Mouse (Mus musculus) liver, embryonic 11.5 days (tissue): ENCODE results near the gene Fli1. TPM values are rescaled to one million over a fixed set of nuclear protein-coding genes. Genes with fewer than 3 reads are reported as not detected.

Experiments used
- ATAC-seq: fragments of 200-750 bp; cut with Nextera tagmentation; replicated peaks from 2 replicates; pipeline ENCODE4 v1.8.0; 2017; ENCODE audit warnings: moderate number of reproducible peaks, mild to moderate bottlenecking, moderate TSS enrichment, moderate library complexity; ENCODE audit not compliant: low FRiP score
- DNase-seq: peaks from one replicate; pipeline ENCODE4 v3.0.0-alpha.2; 2017; ENCODE audit warnings: low spot score
- H3K27ac ChIP-seq: fragments of 300-500 bp; sonication (generic); 2 replicates; pipeline ENCODE4 v1.5.1; 2014; ENCODE audit warnings: mild to moderate bottlenecking, low read depth, low read length, control low read depth
- H3K27me3 ChIP-seq: fragments of 300-500 bp; sonication (generic); replicated peaks from 2 replicates; pipeline ENCODE4 v1.6.1; 2014; ENCODE audit warnings: low read length, mixed read lengths; ENCODE audit not compliant: control insufficient read depth, insufficient read depth
- H3K36me3 ChIP-seq: fragments of 300-500 bp; sonication (generic); 2 replicates; pipeline ENCODE4 v1.6.1; 2014; ENCODE audit warnings: mild to moderate bottlenecking, low read length, moderate library complexity, mixed read lengths; ENCODE audit not compliant: control insufficient read depth, insufficient read depth
- H3K4me1 ChIP-seq: fragments of 300-500 bp; sonication (generic); replicated peaks from 2 replicates; pipeline ENCODE4 v1.6.1; 2014; ENCODE audit warnings: low read length, mixed read lengths; ENCODE audit not compliant: control insufficient read depth, insufficient read depth
- H3K4me2 ChIP-seq: fragments of 300-500 bp; sonication (generic); 2 replicates; pipeline ENCODE4 v1.6.1; 2014; ENCODE audit warnings: mild to moderate bottlenecking, control low read depth, moderate library complexity
- H3K4me3 ChIP-seq: fragments of 300-500 bp; sonication (generic); 2 replicates; pipeline ENCODE4 v1.5.1; 2014; ENCODE audit warnings: low read depth, low read length, control low read depth
- H3K9ac ChIP-seq: fragments of 300-500 bp; sonication (generic); 2 replicates; pipeline ENCODE4 v1.6.1; 2014; ENCODE audit warnings: low read depth, low read length, control low read depth
- H3K9me3 ChIP-seq: fragments of 300-500 bp; sonication (generic); 2 replicates; pipeline ENCODE4 v1.6.1; 2016; ENCODE audit warnings: low read length, inconsistent platforms, mixed read lengths; ENCODE audit not compliant: control insufficient read depth
- WGBS: fragments of 180-500 bp; shearing (Covaris S2); extraction: QIAGEN DNeasy Blood & Tissue Kit; methylation state at CpG from one replicate; pipeline ENCODE4 v1.1.7; 2014; 5-methylcytosine and 5-hydroxymethylcytosine counted together
- polyA plus RNA-seq: library from polyadenylated mRNA; unstranded; fragments of >200 nt; fragmentation: Nextera tagmentation; extraction: Ambion mirVana; gene quantifications from 2 replicates; pipeline ENCODE4 v1.2.1, GENCODE M21; 2014

The Fli1 gene
- polyA plus RNA-seq, 1 experiment from 2014 or later = 24.3 TPM

DNA sequence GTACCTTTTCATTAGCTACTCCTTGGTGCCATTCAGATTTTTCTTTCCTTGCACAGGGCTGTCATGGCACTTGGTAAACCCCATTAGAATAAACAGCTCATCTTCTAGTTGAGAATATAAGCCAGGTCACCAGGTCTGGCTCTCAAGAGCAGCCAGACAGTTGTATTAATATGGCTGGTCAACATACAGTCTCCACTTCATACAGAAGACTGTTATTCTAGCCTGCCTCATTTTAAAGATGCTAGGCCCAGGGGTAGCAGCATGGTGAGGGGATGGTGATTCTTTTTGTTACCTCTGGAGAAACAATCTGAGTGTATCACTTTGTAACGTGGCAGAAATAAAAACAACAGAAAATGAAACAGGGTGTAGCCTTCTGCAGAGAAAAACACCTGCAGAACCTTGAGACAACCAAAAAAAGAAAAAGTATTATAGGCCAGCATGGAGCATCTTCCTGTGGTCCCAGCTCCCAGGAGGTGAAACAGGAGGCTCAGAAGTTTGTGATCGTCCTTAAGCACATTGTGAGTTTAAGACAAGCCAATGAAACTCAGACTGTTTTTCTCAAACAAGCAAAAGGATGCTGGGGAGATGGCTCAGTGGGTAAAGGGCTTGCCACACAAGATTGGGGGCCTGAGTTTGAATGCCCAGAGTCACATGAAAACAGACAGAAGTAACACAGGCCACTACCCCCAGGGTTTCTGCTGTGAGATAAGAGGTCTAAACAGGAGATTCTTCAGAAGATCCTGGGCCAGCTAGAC is 7.3 kb downstream of the Fli1 start:
- DNase-seq (peak; percentile 20), ATAC-seq (no peak)
- WGBS = 65% methylated on average over 2 of the region's 2 CpGs
- H3K4me3 ChIP-seq = no peak overlapping the region
- H3K9ac ChIP-seq = no peak overlapping the region
- peaks cover 24% of the 10 kb centered on the region for H3K4me1 ChIP-seq
- no peaks in the 10 kb centered on the region for H3K36me3 ChIP-seq
- H3K9me3 ChIP-seq = no peaks in the 10 kb centered on the region
- H3K27me3 ChIP-seq = 0 out of 2 replicates have a peak, but pooled peaks cover 8% of the 10 kb centered on the region
- no peak overlapping the region for H3K27ac ChIP-seq
- no peak overlapping the region for H3K4me2 ChIP-seq

DNA sequence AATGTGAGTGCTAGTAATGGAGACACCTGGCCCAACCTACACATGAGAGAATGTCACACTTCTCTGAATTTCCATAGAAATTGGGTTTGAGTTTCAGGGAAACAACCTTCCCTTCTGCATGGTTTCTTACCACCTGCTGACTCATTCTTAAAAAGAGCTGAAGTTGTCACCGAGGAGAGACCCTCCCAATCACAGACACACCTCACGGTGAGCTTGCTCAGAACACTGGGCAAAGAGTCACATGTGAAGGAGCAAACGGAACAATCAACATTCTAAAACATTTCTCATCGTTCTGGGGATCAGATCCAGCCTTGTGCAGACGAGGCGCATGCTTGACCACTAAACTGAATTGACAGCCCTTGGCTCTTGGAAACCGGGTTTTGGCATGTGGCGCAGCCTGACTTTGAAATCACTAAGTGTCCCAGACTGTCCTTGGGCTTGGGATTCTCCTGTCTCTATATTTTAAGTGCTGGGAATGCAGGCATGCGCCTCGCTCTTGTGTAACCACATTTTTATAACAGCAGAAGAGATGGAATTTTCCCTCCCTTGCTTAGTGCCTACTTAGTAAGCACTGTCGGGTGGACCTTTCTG is 8.5 kb downstream of the Fli1 start:
- H3K27me3 ChIP-seq = 0 out of 2 replicates have a peak, but pooled peaks cover 4% of the 10 kb centered on the region
- DNase-seq (peak; percentile 18), ATAC-seq (no peak)
- no peaks in the 10 kb centered on the region for H3K9me3 ChIP-seq
- no peak overlapping the region for H3K9ac ChIP-seq
- H3K27ac ChIP-seq = no peak overlapping the region
- no peak overlapping the region for H3K4me3 ChIP-seq
- 68% methylated on average over 11 of the region's 11 CpGs for WGBS
- no peaks in the 10 kb centered on the region for H3K36me3 ChIP-seq
- H3K4me2 ChIP-seq = no peak overlapping the region
- peaks cover 16% of the 10 kb centered on the region for H3K4me1 ChIP-seq

DNA sequence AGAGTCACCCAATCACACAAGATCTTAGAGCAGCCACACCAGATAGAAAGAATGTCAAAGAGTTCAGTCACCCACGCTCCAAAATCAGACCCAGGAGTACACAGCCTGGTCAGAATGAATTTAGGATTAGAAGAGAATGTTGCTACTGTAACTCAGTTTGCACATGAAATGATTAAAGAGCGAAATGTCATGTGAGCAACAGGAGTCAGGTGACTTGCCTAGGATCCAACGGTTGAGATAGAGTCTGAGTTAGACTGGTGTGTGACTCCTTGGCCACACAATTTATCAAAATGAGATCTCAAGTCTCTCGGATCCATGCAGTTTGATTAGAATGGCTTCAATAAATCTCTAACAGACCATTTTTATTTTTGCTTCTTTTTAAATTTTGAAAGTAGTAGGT is 11.1 kb downstream of the Fli1 start:
- no peak overlapping the region for H3K4me2 ChIP-seq
- no peaks in the 10 kb centered on the region for H3K9me3 ChIP-seq
- ATAC-seq = no peak
- no peaks in the 10 kb centered on the region for H3K27me3 ChIP-seq
- H3K4me1 ChIP-seq = peaks cover 11% of the 10 kb centered on the region
- H3K4me3 ChIP-seq = no peak overlapping the region
- peak; percentile 29 for DNase-seq
- no peak overlapping the region for H3K9ac ChIP-seq
- 57% methylated on average over 4 of the region's 4 CpGs for WGBS
- peak overlapping the region; percentile 3; the same call in 1 of the 2 replicates for H3K27ac ChIP-seq
- H3K36me3 ChIP-seq = no peaks in the 10 kb centered on the region

DNA sequence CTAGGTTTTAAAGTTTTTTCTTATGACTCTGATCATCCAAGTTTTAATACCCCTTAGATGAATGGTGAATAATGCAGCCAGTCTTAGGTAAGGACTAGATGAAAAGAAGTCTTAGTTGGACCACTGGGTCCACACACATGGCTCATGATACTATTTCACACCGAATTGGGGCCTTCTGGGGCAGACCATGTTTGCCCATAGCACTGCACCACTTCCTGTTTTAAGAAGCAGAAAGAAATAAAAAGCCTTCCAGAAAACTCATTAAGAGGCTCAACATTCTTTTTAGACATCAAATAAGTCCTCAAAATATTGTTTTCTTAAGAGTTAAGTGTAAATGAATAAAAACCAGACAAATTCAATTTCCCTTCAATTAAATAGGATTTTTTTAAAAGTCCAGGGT is 11.7 kb downstream of the Fli1 start:
- no peaks in the 10 kb centered on the region for H3K9me3 ChIP-seq
- H3K27ac ChIP-seq = no peak overlapping the region
- 46% methylated on average over 1 of the region's 1 CpGs for WGBS
- H3K27me3 ChIP-seq = no peaks in the 10 kb centered on the region
- DNase-seq (no peak), ATAC-seq (no peak)
- no peak overlapping the region for H3K4me3 ChIP-seq
- peaks cover 11% of the 10 kb centered on the region for H3K4me1 ChIP-seq
- H3K36me3 ChIP-seq = no peaks in the 10 kb centered on the region
- no peak overlapping the region for H3K9ac ChIP-seq
- no peak overlapping the region for H3K4me2 ChIP-seq

DNA sequence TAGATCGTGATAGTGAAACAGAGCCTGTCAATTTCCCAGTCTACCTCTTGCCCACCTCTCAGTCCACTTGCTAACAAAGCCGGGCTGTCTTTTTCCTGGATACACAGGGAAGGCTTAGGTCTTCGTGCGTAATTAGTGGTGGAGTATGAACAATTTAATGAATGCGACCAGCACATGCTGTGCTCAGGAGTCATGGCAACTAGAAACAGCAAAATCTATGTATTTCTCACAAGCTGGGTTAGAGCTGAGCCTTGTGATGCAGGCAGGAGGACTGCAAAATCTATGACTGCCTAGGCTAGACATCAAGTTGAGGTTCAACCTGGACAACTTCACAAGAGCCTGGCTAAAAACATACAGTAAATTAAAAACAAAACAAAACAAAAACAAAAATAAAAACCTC is 12.5 kb downstream of the Fli1 start:
- Histone ChIP-seq H3K4me1 (peaks cover 11% of the 10 kb centered on the region), H3K9me3 (no peaks in the 10 kb centered on the region), H3K27me3 (no peaks in the 10 kb centered on the region), H3K4me2 (peak overlapping the region; percentile 18; the same call in 1 of the 2 replicates), H3K36me3 (no peaks in the 10 kb centered on the region), H3K4me3 (no peak overlapping the region), H3K27ac (no peak overlapping the region), H3K9ac (no peak overlapping the region)
- WGBS = 56% methylated on average over 5 of the region's 5 CpGs
- ATAC-seq (no peak), DNase-seq (no peak)

DNA sequence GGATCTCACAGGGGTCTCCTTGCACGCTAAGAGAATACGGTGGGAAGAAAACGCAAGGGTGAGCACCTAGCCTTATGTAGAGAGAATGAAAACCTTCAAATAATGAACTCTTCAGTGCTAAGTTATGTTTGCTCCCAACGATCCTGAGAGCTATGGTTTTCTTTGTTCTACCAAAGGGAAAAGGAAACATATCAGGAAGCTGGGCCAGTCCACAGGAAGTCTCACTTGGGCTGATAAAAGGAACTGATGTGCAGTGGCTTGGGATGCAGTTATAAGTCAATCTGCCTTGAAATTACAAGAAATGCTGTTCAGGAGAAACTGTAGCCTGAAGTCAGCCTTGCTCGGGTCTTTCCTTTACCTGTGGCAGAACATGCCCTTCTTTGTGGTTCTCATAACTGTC is 13.1 kb downstream of the Fli1 start:
- no peak overlapping the region for H3K9ac ChIP-seq
- peaks cover 11% of the 10 kb centered on the region for H3K4me1 ChIP-seq
- ATAC-seq (no peak), DNase-seq (peak; percentile 32)
- H3K27ac ChIP-seq = no peak overlapping the region
- no peak overlapping the region for H3K4me3 ChIP-seq
- H3K36me3 ChIP-seq = no peaks in the 10 kb centered on the region
- peak overlapping the region; percentile 18; the same call in 1 of the 2 replicates for H3K4me2 ChIP-seq
- 50% methylated on average over 5 of the region's 5 CpGs for WGBS
- no peaks in the 10 kb centered on the region for H3K27me3 ChIP-seq
- no peaks in the 10 kb centered on the region for H3K9me3 ChIP-seq

DNA sequence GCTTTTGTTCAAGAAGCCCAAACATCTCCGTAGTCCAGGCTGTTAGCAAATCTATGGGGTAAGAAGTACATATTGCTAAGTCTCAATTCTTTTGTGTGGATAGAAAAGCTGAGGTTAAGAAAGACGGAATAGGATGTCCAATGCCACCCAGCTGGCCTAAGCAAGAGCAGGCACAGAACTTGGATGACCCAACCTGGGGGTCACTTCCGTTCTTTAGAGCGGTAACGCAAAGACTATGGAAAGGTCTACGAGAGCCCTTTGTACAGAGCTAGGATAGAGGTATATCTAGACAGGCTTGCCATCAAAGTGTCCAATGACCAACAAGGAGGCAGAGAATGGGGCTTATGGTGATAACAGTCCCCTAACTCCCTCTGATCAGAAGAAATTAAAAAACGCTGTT is 15.3 kb downstream of the Fli1 start:
- H3K9me3 ChIP-seq = no peaks in the 10 kb centered on the region
- H3K4me2 ChIP-seq = no peak overlapping the region
- DNase-seq (peak; percentile 6), ATAC-seq (no peak)
- no peaks in the 10 kb centered on the region for H3K27me3 ChIP-seq
- no peak overlapping the region for H3K9ac ChIP-seq
- H3K4me1 ChIP-seq = peaks cover 15% of the 10 kb centered on the region
- no peak overlapping the region for H3K27ac ChIP-seq
- WGBS = 88% methylated on average over 7 of the region's 7 CpGs
- no peak overlapping the region for H3K4me3 ChIP-seq
- no peaks in the 10 kb centered on the region for H3K36me3 ChIP-seq

DNA sequence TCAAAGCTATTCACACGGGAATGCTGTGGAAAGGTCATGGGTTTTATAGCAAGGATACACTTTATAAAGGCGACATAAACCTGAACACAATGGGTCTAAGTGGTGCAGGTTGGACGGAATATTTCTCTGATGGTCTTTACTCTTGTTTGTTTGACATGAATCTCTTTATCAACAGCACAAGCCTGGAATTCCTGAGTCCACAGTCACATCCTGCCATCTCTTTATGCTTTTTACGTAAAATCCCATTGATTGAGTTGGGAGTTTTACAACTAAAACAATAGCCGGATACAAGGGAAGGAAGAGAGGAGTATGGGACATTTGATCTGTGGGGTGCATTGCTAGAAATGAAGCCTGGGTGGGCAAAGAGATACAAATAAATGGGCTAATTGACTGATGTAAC is 16.9 kb downstream of the Fli1 start:
- Histone ChIP-seq H3K4me2 (no peak overlapping the region), H3K4me3 (no peak overlapping the region), H3K9ac (no peak overlapping the region), H3K27ac (no peak overlapping the region), H3K27me3 (no peaks in the 10 kb centered on the region), H3K9me3 (no peaks in the 10 kb centered on the region), H3K4me1 (peaks cover 15% of the 10 kb centered on the region), H3K36me3 (no peaks in the 10 kb centered on the region)
- DNase-seq (no peak), ATAC-seq (no peak)
- 63% methylated on average over 5 of the region's 5 CpGs for WGBS
